Mouse (Mus musculus): Measurements from ENCODE around the gene Htatsf1. TPM values are rescaled to one million over a fixed set of nuclear protein-coding genes. Genes with fewer than 3 reads are reported as not detected.

Htatsf1 gene
- 86.2 TPM for polyA plus RNA-seq (2017; shearing (Covaris generic))

DNA sequence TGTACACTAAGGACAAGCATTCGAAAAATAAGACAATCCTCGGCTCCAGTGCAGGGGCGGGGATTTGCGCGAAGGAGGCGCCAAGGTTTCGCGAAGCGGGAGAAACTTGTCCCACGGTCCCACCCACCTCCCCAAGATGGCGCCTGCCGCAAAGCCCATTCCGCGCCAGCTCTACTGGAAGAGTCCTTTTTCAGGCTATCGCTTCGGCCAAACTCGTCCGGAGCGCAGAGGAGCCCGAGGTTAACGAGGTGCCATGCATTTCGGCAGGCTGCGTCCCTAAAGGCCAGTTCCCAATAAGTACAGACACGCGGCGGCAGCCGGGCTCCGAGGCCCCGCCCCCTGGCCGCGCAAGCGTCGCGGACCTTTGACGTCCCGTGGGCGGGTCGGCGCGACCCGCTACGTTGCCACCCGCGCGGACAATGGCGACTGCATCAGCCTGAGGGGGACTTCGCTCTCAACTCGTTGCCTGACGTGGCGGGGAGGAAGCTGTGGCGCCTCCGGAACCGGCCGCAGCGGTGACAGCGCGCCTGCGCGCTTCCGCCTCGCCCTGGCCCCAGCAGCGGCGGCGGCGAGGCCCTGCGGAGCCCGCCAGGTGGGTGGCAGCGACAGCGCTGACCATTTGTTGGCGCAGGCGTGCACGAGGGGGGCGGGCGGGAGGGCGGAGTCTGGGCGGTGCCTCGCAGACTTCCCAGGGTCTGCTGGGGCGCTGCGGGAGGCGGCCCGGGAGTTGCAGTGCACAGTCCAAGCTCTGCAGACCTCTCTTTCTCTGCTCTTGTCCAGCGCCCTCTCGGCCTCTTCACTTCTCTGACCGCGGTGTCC lies at the start of gene Htatsf1:
Gene Htatsf1 (plus strand): TSS at position 410 of the 819 bp plus-strand sequence.

DNA sequence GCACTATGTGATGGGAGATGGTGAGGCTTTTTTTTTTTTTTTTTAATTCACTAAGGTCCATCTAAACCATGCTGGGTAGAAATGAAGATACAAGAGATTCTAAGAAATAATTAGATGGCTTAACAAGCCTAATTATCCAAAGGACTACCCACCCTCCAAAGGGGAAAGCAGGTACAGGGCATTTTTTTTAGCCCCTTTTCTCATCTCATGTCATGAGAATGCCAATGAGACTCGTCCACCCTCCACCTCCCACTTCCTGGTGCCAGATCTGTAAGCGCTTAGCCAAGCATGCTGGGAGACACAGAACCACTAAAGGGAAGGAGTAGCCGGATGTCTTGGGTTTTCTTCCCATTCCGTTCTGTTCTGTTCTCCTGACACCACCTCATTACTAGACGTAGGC lies 10.6 kb upstream of the Htatsf1 start, which contains the start of gene Brs3:
Gene Brs3 (plus strand): TSS at position 301 of the 400 bp plus-strand sequence.

DNA sequence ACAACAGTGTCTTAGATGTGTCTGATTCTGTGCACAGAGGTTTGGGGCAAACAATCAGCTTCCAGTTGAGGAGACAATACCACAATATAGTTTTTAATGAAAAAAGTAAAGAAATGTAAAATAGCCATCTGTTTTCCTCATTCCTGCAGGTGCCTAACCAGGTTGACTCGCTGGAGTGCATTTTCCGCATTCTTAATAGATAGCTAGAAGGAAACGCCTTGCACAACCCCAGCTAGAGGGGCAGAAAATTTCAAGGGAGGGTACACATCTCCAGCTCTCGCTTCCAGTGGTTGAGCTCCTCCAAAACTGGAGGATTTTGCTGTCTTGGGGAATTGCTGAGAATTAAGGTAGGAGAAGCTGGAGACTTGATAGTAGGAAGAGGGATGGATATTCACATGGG lies 34.4 kb downstream of the Htatsf1 start, which contains the start of gene Vgll1:
Gene Vgll1 (plus strand): TSS at position 301 of the 400 bp plus-strand sequence.

Other genes starting within 250 kb of the Htatsf1 start
- gene Map7d3, start 231.3 kb upstream of the Htatsf1 start, polyA plus RNA-seq (2017; shearing (Covaris generic)), result not detected
- gene Adgrg4, start 183.4 kb upstream of the Htatsf1 start, polyA plus RNA-seq (2017; shearing (Covaris generic)), result not detected
- gene Brs3, start 10.5 kb upstream of the Htatsf1 start, polyA plus RNA-seq (2017; shearing (Covaris generic)), result not detected
- gene Vgll1, start 34.5 kb downstream of the Htatsf1 start, polyA plus RNA-seq (2017; shearing (Covaris generic)), result not detected
- gene Cd40lg, start 158.6 kb downstream of the Htatsf1 start, polyA plus RNA-seq (2017; shearing (Covaris generic)), result 269 TPM

Data from naive thymus-derived CD4-positive, alpha-beta T cell, adult 5 months (primary cell).